Mouse (Mus musculus): ENCODE results near the gene Tspear.
"Not testable (repeated sequence)": the region's sequence is repeated elsewhere in the genome, so short reads cannot be mapped to it uniquely, and the experiment has no call there.

The Tspear gene

DNA sequence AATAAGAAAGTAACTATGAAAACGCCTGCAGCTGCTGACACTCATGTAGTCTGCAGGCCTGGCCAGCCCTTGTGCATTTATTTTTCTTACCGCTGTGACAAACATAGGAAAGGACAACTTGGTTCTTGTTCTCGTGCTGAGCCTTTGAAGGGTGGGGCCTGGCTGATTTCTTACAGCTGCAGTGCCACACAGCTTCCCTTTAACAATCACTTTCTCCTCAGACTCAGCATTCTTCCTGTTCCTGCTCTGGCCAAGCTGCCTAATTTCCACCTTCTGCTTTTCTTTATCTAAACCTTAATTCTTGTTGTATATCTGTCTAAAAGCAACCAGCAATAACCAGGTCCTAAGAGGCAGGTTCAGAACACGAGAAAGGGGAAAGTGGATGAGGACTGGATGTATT, 27.4 kb downstream of the Tspear start:
- DNase-seq (ENCODE audit: low spot score), result no peak

DNA sequence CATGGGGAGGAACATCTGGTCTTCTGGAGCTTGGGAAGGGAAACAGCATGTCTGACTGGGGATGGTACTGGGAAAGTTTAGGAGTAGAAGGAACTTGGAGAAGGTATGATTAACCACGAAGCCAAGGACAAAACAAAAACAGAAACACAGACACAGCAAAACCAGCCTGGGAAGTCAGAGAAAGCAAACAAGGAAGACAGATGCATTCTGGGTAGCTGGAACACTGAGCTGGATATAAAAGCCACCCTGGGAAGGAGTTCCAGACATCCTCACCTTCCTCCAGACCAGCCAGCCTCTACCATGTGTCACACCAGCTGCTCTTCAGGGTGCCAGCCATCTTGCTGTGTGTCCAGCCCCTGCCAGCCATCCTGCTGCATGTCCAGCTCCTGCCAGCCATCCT, 29.1 kb downstream of the Tspear start, which contains the start of gene Gm10142:
Gene Gm10142 (plus strand): TSS at position 301 of the 400 bp plus-strand sequence.
- DNase-seq (ENCODE audit: low spot score), result no peak

DNA sequence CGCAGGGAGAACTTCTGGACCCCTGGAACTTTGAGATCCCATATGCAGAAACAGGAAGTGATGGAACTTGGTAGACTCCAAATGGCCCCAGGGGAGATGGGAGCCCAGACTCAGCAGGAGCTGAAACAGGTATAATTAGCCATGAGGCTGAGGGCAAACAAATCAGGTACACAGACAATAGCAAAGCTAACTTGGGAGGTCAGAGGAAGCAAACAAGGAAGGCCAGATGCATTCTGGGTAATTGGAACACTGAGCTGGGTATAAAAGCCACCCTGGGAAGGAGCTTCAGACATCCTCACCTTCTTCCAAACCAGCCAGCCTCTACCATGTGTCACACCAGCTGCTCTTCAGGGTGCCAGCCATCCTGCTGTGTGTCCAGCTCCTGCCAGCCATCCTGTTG, 33.9 kb downstream of the Tspear start, which contains the start of gene Krtap12-1:
Gene Krtap12-1 (plus strand): TSS at position 301 of the 400 bp plus-strand sequence.
- not testable (repeated sequence) for DNase-seq (ENCODE audit: low spot score)

DNA sequence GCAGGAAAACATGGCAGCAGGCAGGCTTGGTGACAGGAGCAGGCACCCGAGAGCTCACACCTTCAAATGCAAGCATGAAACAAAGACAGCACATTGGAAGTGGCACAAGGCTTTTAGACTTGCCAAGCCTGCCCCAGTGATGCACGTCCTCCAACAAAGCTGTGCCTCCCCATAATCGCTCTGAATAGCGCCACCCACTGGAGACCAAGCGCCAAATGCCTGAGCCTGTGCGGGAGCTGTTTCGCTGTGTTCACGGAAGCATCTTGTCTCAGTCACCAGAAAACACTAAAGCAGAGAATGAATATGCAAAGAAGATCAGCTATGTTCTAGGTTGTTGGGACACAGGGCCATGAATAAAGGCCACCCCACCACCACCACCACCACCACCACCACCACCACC, 38.5 kb downstream of the Tspear start:
- no peak for DNase-seq (ENCODE audit: low spot score)

DNA sequence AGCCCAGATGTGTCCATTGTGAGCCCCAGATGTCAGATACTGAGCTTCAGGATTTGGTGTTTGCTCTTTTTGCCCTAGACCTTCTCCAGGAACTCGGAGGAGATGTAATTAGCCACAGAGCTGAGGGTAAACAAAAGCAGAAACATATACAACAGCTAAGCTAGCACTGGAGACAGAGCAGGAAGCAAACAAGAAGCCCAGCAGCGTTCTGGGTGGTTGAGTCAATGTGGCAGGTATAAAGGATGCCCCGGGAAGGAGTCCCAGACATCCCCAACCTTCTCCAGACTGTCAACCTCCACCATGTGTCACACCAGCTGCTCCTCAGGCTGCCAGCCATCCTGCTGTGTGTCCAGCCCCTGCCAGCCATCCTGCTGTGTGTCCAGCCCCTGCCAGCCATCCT, 39.8 kb downstream of the Tspear start, which contains the start of gene Gm10100:
Gene Gm10100 (plus strand): TSS at position 301 of the 400 bp plus-strand sequence.
- DNase-seq (ENCODE audit: low spot score), result no peak

DNA sequence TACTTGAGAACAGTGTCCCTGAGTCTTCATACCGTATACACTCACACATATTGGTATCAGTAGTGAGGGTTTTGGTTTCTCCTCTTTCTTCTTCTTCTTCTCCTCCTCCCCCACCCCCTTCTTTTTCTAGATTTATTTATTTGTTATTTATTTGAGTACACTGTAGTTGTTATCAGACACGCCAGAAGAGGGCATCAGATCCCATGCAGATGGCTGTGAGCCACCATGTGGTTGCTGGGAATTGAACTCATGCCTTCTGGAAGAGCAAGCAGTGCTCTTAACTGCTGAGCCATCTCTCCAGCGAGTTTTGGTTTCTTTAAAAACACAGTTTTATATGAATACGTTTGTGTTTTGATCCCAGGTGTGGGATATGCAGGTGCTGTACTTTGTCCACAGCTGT, 41.9 kb downstream of the Tspear start:
- DNase-seq (ENCODE audit: low spot score), result no peak

DNA sequence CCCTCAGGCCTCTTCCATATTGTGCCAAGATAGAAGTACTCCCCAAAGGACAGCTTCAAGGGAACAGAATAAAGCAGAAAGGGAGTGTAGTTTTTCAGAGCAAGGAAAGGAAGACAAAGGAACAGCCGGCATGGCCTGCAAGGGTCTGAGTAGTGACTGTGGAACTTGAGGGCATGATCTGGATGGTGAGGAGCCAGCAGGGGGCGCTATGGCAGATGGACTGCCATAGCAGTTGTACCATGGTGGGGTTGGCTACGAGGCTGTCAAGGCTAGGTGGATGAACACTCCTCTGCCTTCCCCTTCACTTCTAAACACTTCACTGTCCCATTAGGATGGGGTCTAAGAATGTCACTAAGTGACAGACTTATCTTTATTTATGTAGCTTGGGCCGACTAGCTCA, 42.9 kb downstream of the Tspear start:
- DNase-seq (ENCODE audit: low spot score), result no peak

DNA sequence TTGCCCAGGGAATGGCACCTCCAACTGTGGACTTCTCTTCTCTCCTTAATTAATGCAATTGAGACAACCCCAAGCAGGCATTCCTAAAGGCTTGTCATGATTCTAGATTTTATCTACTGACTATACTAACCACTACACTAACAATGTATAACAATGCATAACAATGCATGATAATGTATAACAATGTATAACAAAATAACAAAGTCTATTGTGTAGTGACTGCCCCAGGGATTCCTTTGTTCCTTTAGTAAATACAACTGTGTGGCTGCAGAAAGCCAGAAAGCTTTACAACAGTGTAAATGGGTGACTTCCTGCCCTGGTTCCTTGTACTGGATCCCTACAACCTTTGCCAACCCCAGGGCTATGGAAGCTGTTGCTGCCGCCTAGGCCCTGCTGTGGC, 49.6 kb downstream of the Tspear start:
- no peak for DNase-seq (ENCODE audit: low spot score)

DNA sequence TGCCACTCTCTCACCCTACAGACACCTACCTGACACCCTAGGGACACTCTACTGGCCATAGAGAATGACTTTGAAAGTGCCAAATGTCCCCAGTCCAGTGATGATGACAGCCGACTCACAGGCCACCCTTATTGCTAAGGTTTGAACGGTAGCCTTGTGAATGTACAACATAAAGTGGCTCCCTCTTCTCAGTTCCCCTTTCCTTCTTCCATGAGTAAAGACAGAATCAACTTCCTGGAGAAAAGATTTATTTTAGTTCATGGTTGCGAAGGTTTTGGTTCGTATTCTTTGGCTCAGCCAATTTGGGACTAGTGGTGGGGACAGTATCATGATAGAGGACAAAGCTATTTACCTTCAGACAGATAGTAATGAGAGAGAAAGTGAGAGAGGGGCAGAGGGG, 52.6 kb downstream of the Tspear start:
- no peak for DNase-seq (ENCODE audit: low spot score)

DNA sequence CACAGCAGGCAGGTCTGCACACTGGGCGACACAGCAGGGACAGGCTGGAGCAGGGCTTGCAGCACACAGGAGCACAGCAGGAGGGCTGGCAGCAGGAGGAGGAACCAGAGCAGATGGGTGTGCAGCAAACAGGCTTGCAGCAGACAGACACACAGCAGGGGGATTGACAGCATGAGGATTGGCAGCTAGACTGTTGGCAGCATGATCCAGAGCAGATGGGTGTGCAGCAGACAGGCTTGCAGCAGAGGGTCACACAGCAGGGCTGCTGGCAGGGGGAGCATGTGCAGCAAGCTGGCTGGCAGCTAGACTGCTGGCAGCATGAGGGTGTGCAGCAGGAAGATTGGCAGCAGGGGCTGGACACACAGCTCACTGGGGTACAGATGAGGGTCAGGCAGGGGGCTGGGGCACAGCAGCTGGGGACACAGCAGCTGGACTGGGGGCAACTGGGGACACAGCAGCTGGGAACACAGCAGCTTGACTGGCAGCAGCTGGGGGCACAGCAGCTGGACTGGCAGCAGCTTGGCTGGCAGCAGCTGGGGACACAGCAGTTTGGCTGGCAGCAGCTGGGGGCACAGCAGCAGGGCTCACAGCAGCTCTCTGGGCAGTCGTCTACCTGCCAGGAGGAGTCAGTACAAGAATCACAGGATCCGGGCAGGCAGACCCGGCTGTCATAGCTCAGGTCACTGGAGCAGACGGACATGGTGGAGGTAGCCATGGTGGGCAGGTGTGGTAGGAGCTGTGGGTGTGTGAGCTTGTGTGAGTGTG, 55.7 kb downstream of the Tspear start, which contains the start of gene Gm18596:
Gene Gm18596 (minus strand): TSS at position 715 of the 765 bp plus-strand sequence.
- DNase-seq (ENCODE audit: low spot score), result not testable (repeated sequence)

DNA sequence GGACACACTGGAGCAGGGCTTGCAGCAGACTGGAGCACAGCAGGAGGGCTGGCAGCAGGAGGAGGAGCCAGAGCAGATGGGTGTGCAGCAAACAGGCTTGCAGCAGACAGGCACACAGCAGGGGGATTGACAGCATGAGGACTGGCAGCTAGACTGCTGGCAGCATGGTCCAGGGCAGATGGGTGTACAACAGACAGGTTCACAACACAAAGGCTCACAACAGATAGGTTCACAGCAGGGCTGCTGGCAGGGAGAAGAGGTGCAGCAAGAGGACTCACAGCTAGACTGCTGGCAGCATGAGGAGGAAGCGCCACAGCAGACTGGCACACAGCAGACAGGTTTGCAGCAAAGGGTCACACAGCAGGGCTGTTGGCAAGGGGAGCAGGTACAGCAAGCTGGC, 64.3 kb downstream of the Tspear start:
- not testable (repeated sequence) for DNase-seq (ENCODE audit: low spot score)

DNA sequence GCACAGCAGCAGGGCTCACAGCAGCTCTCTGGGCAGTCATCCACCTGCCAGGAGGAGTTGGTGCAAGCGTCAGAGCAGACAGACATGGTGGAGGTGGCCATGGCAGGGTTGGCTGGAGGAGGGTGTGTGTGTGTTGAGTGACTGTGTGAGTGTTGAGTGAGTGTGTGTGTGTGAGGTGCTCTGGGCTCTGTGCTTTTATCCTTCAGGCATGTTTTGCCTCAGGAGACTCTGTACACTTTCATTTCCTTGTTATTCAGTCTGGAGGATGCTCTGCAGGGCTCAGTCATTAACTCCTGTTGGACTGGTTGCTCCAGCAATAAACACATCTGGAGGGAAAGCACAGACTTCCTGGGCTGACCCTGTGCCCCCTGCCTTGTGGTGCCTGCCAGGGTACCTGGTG, 64.9 kb downstream of the Tspear start, which contains the start of gene Gm9736:
Gene Gm9736 (minus strand): TSS at position 101 of the 400 bp plus-strand sequence.
- not testable (repeated sequence) for DNase-seq (ENCODE audit: low spot score)

DNA sequence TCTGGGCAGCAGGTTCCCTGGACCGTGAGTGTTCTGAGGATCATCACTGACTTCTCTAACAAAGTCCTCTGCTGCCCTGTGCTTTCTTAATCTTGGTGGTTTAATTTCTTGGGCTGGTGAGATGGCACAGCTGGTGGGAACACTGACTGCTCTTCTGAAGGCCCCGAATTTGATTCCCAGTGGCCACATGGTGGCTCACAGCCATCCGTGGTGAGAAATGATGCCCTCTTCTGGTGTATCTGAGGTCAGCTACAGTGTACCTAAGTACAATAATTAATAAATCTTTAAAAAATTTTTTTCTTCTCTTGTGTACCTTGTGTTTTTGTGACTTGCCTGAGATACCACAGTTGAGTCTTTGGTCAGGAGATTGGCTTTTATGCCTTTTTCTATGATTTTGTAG, 65.9 kb downstream of the Tspear start:
- DNase-seq (ENCODE audit: low spot score), result not testable (repeated sequence)

DNA sequence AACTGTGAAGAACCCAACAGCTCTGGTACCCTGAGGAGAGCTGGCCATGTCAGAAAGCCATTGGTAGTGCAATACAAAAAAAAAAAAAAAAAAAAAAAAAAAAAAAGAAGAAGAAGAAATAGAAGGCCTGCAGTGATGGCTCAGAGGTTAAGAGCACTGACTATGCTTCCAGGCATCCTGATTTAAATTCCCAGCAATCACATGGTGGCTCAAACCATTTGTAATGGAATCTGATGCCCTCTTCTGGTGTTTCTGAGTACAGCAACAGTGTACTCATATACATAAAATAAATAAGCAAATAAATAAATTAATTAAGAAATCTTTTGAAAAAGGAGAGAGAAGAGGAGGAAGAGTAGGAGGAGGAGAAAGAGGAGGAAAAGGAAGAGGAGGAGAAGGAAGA, 67.1 kb downstream of the Tspear start:
- no peak for DNase-seq (ENCODE audit: low spot score)

DNA sequence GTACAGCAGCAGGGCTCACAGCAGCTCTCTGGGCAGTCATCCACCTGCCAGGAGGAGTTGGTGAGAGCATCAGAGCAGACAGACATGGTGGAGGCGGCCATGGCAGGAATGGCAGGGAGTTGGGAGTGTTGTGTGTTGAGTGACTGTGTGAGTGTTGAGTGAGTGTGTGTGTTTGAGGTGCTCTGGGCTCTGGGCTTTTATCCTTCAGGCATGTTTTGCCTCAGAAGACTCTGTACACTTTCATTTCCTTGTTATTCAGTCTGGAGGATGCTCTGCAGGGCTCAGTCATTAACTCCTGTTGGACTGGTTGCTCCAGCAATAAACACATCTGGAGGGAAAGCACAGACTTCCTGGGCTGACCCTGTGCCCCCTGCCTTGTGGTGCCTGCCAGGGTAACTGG, 73.2 kb downstream of the Tspear start, which contains the start of gene Gm3233:
Gene Gm3233 (minus strand): TSS at position 101 of the 400 bp plus-strand sequence.
- DNase-seq (ENCODE audit: low spot score), result not testable (repeated sequence)

DNA sequence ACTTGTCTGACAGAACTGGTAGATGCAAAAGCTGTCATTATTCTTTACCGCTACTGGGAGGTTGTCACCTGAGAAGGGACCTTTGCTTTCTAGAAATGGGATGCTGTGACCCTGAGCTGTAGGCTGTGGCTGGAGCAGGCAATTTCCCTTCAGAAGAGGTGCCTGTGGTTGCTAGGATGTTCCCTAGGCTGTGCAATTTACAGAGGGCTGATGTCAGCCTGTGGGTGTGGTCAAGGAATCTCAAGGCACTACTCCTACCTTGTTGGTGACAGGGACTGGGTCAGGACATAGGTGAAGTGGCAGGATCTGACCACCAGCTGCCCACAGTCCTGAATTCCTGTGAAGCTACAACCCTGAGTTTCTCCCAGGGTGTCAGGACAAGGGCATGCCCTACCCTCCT, 83.4 kb downstream of the Tspear start:
- DNase-seq (ENCODE audit: low spot score), result no peak

DNA sequence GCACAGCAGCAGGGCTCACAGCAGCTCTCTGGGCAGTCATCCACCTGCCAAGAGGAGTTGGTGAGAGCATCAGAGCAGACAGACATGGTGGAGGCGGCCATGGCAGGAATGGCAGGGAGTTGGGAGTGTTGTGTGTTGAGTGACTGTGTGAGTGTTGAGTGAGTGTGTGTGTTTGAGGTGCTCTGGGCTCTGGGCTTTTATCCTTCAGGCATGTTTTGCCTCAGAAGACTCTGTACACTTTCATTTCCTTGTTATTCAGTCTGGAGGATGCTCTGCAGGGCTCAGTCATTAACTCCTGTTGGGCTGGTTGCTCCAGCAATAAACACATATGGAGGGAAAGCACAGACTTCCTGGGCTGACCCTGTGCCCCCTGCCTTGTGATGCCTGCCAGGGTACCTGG, 84.9 kb downstream of the Tspear start, which contains the start of gene Gm3238:
Gene Gm3238 (minus strand): TSS at position 101 of the 400 bp plus-strand sequence.
- DNase-seq (ENCODE audit: low spot score), result not testable (repeated sequence)

DNA sequence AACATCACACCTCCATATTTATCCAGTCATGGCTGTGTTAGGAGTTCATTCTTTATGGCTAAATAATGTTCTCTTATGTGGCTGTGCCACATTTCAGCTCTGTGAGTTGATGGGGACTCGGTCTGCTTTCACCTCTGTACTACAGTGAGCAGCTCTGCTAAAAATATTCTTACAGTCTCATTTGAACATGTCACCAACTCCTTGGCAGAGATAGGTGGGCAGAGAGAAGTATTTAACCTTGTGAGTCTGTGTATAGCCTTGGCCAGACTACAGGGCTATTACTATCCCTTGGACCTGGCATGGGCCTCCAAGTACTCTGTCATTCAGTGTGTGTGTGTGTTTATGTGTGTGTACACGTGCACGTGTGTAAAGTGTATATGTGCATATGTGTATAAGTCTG, 85.8 kb downstream of the Tspear start:
- not testable (repeated sequence) for DNase-seq (ENCODE audit: low spot score)

DNA sequence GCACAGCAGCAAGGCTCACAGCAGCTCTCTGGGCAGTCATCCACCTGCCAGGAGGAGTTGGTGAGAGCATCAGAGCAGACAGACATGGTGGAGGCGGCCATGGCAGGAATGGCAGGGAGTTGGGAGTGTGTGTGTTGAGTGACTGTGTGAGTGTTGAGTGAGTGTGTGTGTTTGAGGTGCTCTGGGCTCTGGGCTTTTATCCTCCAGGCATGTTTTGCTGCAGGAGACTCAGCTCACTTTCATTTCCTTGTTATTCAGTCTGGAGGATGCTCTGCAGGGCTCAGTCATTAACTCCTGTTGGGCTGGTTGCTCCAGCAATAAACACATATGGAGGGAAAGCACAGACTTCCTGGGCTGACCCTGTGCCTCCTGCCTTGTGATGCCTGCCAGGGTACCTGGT, 90.5 kb downstream of the Tspear start, which contains the start of gene Gm7138:
Gene Gm7138 (minus strand): TSS at position 101 of the 400 bp plus-strand sequence.
- not testable (repeated sequence) for DNase-seq (ENCODE audit: low spot score)

DNA sequence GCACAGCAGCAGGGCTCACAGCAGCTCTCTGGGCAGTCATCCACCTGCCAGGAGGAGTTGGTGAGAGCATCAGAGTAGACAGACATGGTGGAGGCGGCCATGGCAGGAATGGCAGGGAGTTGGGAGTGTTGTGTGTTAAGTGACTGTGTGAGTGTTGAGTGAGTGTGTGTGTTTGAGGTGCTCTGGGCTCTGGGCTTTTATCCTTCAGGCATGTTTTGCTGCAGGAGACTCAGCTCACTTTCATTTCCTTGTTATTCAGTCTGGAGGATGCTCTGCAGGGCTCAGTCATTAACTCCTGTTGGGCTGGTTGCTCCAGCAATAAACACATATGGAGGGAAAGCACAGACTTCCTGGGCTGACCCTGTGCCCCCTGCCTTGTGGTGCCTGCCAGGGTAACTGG, 96.1 kb downstream of the Tspear start, which contains the start of gene Gm3250:
Gene Gm3250 (minus strand): TSS at position 101 of the 400 bp plus-strand sequence.
- not testable (repeated sequence) for DNase-seq (ENCODE audit: low spot score)

DNA sequence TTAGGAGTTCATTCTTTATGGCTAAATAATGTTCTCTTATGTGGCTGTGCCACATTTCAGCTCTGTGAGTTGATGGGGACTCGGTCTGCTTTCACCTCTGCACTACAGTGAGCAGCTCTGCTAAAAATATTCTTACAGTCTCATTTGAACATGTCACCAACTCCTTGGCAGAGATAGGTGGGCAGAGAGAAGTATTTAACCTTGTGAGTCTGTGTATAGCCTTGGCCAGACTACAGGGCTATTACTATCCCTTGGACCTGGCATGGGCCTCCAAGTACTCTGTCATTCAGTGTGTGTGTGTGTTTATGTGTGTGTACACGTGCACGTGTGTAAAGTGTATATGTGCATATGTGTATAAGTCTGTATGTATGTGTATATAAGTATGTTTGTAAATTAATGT, 97.0 kb downstream of the Tspear start:
- DNase-seq (ENCODE audit: low spot score), result not testable (repeated sequence)

DNA sequence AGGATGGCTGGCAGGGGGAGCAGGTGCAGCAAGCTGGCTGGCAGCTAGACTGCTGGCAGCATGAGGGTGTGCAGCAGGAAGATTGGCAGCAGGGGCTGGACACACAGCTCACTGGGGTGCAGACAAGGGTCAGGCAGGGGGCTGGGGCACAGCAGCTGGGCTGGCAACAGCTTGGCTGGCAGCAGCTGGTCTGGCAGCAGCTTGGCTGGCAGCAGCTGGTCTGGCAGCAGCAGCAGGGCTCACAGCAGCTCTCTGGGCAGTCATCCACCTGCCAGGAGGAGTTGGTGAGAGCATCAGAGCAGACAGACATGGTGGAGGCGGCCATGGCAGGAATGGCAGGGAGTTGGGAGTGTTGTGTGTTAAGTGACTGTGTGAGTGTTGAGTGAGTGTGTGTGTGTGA, 101.5 kb downstream of the Tspear start, which contains the start of gene Gm7137:
Gene Gm7137 (minus strand): TSS at position 325 of the 400 bp plus-strand sequence.
- DNase-seq (ENCODE audit: low spot score), result not testable (repeated sequence)

DNA sequence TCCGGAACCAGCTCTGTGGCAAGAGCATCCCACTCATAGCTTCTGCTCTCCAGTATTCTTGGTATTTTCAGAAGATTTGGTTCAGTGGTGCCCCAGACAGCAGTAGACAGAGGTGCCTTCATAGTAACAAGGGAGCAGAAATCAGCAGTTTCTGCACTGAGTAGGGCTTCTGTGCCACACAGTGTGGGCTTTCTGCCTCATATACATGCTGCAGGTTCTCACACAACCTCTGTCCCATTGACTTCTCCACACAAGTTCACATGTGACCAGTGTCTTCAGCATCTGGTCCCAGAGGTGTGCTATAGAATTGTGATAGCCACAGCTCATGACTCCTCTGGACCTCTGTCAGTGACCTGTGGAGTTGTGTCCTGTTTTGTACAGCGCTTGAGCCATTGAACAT, 102.3 kb downstream of the Tspear start:
- DNase-seq (ENCODE audit: low spot score), result no peak
